Mouse (Mus musculus): ENCODE data around the gene Gm20547.

The Gm20547 gene

GRCm38 (mm10) chr17:34896366-34896765, 14.5 kb upstream of the Gm20547 start:
- in situ Hi-C loops (cut with MboI; ENCODE audit: low sequenced_read_pairs) = no loop called here

GRCm38 (mm10) chr17:34895724-34896123, 13.9 kb upstream of the Gm20547 start:
- in situ Hi-C loops (cut with MboI; ENCODE audit: low sequenced_read_pairs) = no loop called here

GRCm38 (mm10) chr17:34894801-34895530, 13.1 kb upstream of the Gm20547 start:
- in situ Hi-C loops (cut with MboI; ENCODE audit: low sequenced_read_pairs) = no loop called here

GRCm38 (mm10) chr17:34894074-34894597, 12.3 kb upstream of the Gm20547 start:
- in situ Hi-C loops (cut with MboI; ENCODE audit: low sequenced_read_pairs) = no loop called here

- in situ Hi-C loops (cut with MboI; ENCODE audit: low sequenced_read_pairs) = no loop called here
Observed at GRCm38 (mm10) chr17:34893072-34893824, 11.4 kb upstream of the Gm20547 start.

GRCm38 (mm10) chr17:34891377-34891776, 9.5 kb upstream of the Gm20547 start:
- in situ Hi-C loops (cut with MboI; ENCODE audit: low sequenced_read_pairs) = no loop called here

- in situ Hi-C loops (cut with MboI; ENCODE audit: low sequenced_read_pairs) = no loop called here
Observed at GRCm38 (mm10) chr17:34890074-34890743, 8.4 kb upstream of the Gm20547 start.

GRCm38 (mm10) chr17:34887942-34888341, 6.1 kb upstream of the Gm20547 start:
- in situ Hi-C loops (cut with MboI; ENCODE audit: low sequenced_read_pairs) = no loop called here

- in situ Hi-C loops (cut with MboI; ENCODE audit: low sequenced_read_pairs) = no loop called here
Observed at GRCm38 (mm10) chr17:34885615-34886014, 3.8 kb upstream of the Gm20547 start.

GRCm38 (mm10) chr17:34884704-34885103, 2.9 kb upstream of the Gm20547 start:
- in situ Hi-C loops (cut with MboI; ENCODE audit: low sequenced_read_pairs) = no loop called here

GRCm38 (mm10) chr17:34883332-34883731, 1.5 kb upstream of the Gm20547 start:
- in situ Hi-C loops (cut with MboI; ENCODE audit: low sequenced_read_pairs) = no loop called here

GRCm38 (mm10) chr17:34881166-34881565, 676 bp downstream of the Gm20547 start:
- in situ Hi-C loops (cut with MboI; ENCODE audit: low sequenced_read_pairs) = no loop called here

- in situ Hi-C loops (cut with MboI; ENCODE audit: low sequenced_read_pairs) = no loop called here
Observed at GRCm38 (mm10) chr17:34879336-34879879, 2.4 kb downstream of the Gm20547 start, which contains the start of gene Zbtb12. TSS of gene Zbtb12 (plus strand) at chr17:34879483.

- in situ Hi-C loops (cut with MboI; ENCODE audit: low sequenced_read_pairs) = no loop called here
Observed at GRCm38 (mm10) chr17:34874321-34874720, 7.5 kb downstream of the Gm20547 start.

- in situ Hi-C loops (cut with MboI; ENCODE audit: low sequenced_read_pairs) = no loop called here
Observed at GRCm38 (mm10) chr17:34865981-34866380, 15.9 kb downstream of the Gm20547 start.

- in situ Hi-C loops (cut with MboI; ENCODE audit: low sequenced_read_pairs) = no loop called here
Observed at GRCm38 (mm10) chr17:34862416-34863081, 19.3 kb downstream of the Gm20547 start, which contains the start of gene Cfb. TSS of gene Cfb (minus strand) at chr17:34862518.

- in situ Hi-C loops (cut with MboI; ENCODE audit: low sequenced_read_pairs) = no loop called here
Observed at GRCm38 (mm10) chr17:34861704-34862415, 20.0 kb downstream of the Gm20547 start.

GRCm38 (mm10) chr17:34860514-34860913, 21.3 kb downstream of the Gm20547 start:
- in situ Hi-C loops (cut with MboI; ENCODE audit: low sequenced_read_pairs) = no loop called here

GRCm38 (mm10) chr17:34858670-34859069, 23.2 kb downstream of the Gm20547 start:
- in situ Hi-C loops (cut with MboI; ENCODE audit: low sequenced_read_pairs) = loop anchor here (5.0 kb wide), 1 partner anchor 89 kb away; no protein-coding TSS in a partner anchor

GRCm38 (mm10) chr17:34855825-34856224, 26.0 kb downstream of the Gm20547 start:
- in situ Hi-C loops (cut with MboI; ENCODE audit: low sequenced_read_pairs) = loop anchor here (5.0 kb wide), 1 partner anchor 91 kb away; no protein-coding TSS in a partner anchor
